Mouse (Mus musculus) C2C12 (cell line): Measurements from ENCODE around the gene Tgm2.

ENCODE experiments used
- CEBPB ChIP-seq: IDR thresholded peaks from one replicate; pipeline ENCODE4 v1.6.1; 2011; ENCODE audit warnings: low read depth, mild to moderate bottlenecking, control low read depth, moderate library complexity
- CTCF ChIP-seq: IDR thresholded peaks from one replicate; pipeline ENCODE4 v1.5.1; 2011; ENCODE audit not compliant: control insufficient read depth, insufficient read depth, insufficient read length
- FOSL1 ChIP-seq: IDR thresholded peaks from one replicate; pipeline ENCODE4 v1.8.0; 2011; ENCODE audit warnings: mild to moderate bottlenecking, low read length; ENCODE audit not compliant: poor library complexity, insufficient read depth, severe bottlenecking
- MAX ChIP-seq: IDR thresholded peaks from one replicate; pipeline ENCODE4 v1.6.1; 2011; ENCODE audit warnings: mild to moderate bottlenecking, control low read depth
- MYOD1 ChIP-seq: IDR thresholded peaks from one replicate; pipeline ENCODE4 v1.6.1; 2011; ENCODE audit warnings: low read depth; ENCODE audit not compliant: control insufficient read depth, insufficient read length
- MYOG ChIP-seq: IDR thresholded peaks from one replicate; pipeline ENCODE4 v1.6.1; 2011; ENCODE audit not compliant: control insufficient read depth, insufficient read length; ENCODE audit errors: extremely low read depth
- USF1 ChIP-seq: IDR thresholded peaks from one replicate; pipeline ENCODE4 v1.6.1; 2011; ENCODE audit warnings: low read depth, mild to moderate bottlenecking, control low read depth, moderate library complexity

DNA sequence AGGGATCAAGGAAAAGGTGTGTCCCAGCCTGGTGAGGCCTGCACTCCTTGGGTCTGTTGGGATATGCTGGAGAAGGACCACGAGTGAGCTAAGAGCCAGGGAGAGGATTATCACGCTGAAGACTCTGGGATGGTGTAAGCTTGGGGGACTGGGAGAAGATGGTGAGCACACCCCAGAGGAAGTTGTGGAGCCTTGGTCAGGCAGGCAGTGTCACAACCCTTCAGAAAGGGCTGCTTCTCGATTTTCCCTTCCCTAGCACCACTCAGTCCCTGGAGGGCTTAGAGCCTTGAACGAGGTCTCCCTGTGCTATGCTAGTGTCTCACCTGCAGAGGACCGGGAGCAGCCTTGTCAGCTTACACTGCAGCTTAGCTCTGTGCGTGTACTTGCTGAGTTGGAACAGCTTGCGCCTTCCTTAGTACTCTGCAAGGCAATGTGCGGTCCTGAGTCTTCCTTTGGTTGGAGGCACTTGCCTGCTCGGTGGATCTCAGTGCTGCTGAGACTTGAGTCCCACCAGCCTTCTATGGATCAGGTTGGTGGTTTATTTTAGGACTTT is 66.3 kb downstream of the Tgm2 start:
- TF ChIP-seq MAX (no peak), CTCF (no peak), USF1 (no peak), MYOG (no peak), FOSL1 (no peak), CEBPB (no peak), MYOD1 (no peak)
